Mouse (Mus musculus) lung, adult 2 months (tissue): Measurements from ENCODE around the gene Gfer.

Source experiments
- CTCF ChIP-seq: fragments of 200-500 bp; IDR thresholded peaks from 2 replicates; pipeline ENCODE4 v1.5.1; 2011; ENCODE audit warnings: mild to moderate bottlenecking, low read length, control low read depth; ENCODE audit not compliant: insufficient read depth
- POLR2A ChIP-seq: fragments of 200-500 bp; IDR thresholded peaks from 2 replicates; pipeline ENCODE4 v1.6.1; 2011; ENCODE audit warnings: low read depth, mild to moderate bottlenecking, control low read depth, low read length, borderline replicate concordance; ENCODE audit errors: extremely low read depth

DNA sequence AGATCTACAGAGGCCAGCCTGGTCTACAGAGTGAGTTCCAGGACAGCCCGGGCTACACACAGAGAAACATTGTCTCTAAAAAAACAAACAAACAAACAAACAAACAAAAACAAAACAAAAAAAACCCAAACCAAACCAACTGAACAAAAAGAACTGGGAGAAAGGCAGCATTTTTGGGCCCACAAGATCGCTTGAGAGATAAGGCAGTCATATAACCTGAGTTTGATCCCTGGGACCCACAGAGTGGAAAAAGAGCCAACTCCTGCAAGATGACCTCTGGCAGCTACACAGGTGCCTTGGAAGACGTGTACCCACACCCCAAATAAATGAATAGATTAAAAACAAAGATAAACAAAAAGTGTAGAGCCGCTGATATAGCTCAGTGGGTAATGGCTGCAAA, 41.0 kb downstream of the Gfer start:
- TF ChIP-seq CTCF (no peak), POLR2A (no peak)
